Mouse (Mus musculus) liver (tissue): Measurements from ENCODE around the gene Cbx2.
A peak's percentile ranks its signal among the peaks of the same experiment; 100 is the strongest.

Experiments used
- DNase-seq: peaks from one replicate; pipeline ENCODE4 v3.0.0-alpha.2; 2020; ENCODE audit warnings: mixed read lengths

Cbx2 gene

DNA sequence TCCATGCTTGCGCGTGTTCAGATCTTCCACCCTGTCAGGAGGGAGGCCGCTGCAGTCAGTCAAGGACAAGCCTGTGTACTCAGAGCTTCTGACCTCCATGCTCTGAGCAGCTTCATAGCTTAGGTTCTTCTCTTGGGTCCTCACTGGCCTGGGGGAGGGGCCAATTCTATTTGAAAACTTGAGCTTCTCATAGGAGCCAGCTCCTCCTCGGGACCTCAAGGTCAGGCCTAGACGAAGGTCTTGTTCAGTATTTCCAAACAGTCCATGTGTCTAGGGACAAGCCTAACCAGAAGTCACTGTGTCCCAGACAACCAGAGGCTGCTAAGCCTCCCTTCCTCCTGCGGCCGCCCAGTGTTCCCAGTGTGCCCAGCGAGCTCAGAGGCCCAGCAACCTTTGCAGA, 44.1 kb downstream of the Cbx2 start:
- DNase-seq: no peak

DNA sequence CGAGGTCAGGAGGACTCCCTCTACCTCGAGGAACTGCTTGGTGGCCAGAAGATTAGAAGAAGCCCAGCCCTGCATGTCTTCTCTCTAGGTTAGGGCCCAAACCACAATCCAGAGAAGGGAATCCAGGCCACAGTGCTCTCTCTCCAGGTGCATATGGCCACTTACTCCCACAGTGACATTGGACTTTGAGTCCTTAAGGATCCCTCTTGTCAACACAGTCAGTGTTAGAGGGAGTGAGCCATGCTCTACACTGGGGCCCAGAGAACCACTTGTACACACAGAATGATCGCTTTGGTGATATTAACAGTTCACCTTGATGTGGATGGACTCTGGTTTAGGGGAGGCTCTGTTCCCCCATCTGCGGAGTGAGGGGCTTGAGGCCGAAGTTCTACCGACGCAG, 49.5 kb downstream of the Cbx2 start:
- no peak for DNase-seq

DNA sequence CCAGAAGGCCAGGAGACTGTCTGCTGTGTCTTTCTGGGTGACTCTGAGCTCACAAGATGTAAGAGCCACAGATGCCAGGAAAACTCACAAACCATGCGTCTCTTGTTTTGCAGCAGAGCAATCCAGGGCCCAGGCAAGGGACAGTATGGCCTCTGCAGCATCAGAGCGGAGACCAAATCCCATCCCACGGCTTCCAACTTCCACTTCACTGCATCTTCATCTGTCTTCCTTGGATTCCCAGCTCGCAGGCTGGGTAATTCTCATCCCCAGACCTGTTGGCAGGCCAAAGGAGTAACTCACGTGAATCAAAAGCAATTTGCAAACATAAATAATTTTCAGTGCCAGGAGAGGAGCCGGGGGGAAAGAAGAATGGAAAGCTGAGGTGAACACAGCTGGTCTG, 50.2 kb downstream of the Cbx2 start:
- DNase-seq: no peak

DNA sequence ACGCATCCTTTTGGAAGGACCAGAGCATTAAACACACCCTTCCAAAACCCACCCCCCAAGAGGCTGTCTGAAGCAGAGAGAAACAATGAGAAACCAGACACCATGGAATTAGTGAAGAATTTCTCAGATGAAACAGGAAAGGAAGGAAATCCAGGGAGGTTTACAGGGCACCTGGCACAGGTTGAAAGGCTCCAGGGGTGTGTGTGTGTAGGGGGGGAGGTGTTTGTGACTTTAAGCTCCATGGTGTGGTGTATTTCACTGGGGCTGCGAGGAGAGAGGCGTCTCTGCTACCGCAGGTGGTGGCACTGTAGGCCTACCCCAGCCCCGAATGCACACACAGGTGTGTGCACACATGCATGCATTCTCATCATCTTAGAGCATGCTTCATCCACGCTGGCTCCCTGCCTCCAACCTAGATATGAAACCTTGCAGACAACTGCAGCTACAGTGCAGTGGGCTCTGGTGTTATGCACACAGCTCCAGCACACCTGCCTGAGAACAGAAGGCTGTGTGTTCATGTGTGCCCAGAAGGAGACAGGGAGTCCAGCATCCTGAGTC, 51.2 kb downstream of the Cbx2 start:
- no peak for DNase-seq

DNA sequence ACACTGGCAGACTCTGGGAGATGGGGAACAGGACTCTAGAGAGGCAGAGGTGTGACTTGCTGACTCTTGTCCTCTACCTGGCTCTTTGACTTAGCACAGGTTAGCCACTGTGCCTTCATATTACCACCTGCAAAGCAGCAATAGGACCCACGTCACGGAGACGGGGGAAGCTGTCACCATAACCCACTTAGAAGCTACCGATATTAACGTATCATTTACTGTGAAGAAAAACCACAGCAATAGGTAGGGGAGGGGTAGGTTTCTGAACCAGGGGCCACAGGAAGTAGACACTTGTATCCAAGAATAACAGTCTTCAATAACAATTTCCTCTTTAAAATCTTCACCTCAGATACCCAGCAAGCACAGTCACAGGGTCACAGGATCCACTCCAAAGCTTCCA, 53.0 kb downstream of the Cbx2 start:
- no peak for DNase-seq

DNA sequence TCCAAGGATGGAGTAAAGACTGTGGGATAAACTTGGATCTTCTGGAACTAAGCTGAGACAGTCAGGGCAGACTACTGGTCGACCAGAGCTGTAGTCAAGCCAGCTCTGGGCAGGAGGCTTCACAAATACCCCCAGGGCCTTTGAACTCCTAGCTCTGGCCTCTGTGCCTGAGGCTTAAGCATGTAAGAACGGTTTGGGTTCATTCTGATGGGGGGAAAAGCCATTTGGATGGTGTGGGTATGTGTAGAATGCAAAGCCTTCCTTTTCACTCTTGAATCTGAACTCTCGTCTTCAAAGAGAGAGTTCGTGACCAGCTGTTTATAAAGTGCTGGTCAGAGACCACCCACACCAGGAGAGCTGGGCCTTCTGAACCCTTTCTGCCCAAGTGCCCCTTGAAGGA, 55.0 kb downstream of the Cbx2 start:
- no peak for DNase-seq

DNA sequence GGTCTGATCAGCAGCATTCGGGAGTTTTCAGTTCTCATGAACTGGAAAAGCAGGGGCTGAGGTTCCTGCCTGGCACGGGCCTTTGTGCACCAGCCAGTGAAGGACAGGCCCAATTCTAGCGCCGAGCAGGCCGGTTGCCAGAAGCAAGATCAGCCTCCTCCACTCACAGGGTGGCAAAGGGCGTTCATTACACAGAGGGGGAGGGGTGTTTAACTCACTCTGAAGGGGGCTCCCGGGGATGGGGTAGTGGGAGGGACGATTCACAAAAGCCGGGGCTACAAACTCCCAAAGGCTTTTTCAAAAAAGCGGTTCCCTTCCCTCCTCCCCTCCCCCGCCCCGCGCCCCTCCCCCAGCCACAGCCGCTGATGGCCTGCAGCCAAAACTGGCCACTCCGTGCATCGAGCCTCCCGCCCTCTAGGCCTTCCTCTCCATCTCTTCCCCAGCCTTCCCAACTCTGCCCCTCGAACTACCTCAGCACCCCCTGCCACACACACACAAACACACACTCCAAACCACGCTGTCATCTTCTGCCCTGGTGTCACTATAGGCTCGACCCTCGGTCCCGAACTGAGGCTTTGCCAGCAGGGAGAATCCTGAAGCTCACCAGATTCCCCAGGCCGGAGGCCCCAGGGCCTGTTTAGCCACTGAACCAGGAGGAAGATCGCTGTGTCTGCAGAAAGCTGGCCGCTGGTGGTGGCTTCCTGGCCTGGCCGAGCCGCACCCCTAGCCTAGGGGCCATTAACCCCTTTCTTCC, 56.1 kb downstream of the Cbx2 start:
- peak; percentile 51 for DNase-seq

DNA sequence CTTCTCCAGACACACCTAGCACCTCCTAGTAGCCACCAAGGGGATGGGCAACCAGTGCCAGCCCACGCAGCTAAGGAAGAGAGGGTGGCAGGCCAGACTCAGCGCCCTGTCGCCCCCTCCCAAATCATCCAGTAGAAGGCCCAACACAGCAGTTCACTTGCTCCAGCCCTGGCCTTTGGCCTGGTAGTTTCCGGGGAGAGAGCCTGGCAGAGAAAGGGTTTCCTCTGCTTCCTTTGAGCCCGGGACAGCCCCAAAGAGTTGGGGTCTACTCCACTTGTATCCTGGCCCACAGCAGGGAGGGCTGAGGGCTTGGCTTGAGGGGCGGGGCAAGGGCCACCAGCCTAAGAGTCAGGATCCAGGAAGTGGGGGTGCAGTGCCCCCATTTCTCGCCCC, 56.7 kb downstream of the Cbx2 start:
- no peak for DNase-seq

DNA sequence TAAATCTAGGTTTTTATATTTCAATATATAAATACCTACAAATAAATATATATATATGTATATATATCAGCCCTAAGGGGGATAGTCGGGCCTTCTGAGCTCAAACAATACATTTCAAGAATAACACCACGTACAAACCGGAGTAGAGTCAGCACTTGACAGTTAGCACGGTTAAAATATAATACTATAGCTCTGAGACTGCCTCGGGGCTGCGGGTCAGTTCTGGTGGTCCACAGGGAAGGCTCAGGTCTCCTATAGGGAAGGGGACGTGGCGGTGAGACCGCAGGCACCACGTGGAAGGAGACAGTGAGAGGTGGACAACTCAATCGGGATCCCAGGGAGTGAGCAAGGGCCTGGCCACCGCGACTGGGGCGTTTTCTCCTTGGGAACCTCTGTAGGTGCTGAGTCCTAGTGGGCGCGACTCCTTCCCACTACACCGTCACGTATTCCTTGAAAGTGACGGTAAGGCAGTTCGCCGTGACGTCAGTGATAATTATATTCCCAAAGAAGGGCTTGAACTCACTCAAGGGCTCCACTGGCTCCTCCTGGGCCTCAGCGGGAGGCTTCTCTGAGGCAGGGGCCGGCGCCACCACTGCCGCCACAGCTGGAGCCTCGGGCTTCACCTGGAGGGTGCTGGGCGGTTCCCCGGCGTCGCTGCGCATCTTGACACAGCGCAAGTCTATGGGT, 57.8 kb downstream of the Cbx2 start:
- no peak for DNase-seq
